Mouse (Mus musculus) neural tube, embryonic 13.5 days (tissue): ENCODE measurements around the gene Oprd1. TPM values are rescaled to one million over a fixed set of nuclear protein-coding genes. Genes with fewer than 3 reads are reported as not detected.

Experiments used
- ATAC-seq: fragments of 200-750 bp; cut with Nextera tagmentation; 2 replicates; pipeline ENCODE4 v1.8.0; 2017; ENCODE audit warnings: low read depth, mild to moderate bottlenecking, moderate TSS enrichment, moderate library complexity
- H3K27ac ChIP-seq: fragments of 300-500 bp; sonication (generic); replicated peaks from 2 replicates; pipeline ENCODE4 v1.5.1; 2015; ENCODE audit warnings: moderate library complexity, mild to moderate bottlenecking, inconsistent platforms
- H3K27me3 ChIP-seq: fragments of 300-500 bp; sonication (generic); 2 replicates; pipeline ENCODE4 v1.6.1; 2015; ENCODE audit warnings: mild to moderate bottlenecking, inconsistent platforms
- H3K36me3 ChIP-seq: fragments of 300-500 bp; sonication (generic); 2 replicates; pipeline ENCODE4 v1.6.1; 2015; ENCODE audit warnings: mild to moderate bottlenecking, inconsistent platforms
- H3K4me1 ChIP-seq: fragments of 300-500 bp; sonication (generic); replicated peaks from 2 replicates; pipeline ENCODE4 v1.6.1; 2015; ENCODE audit warnings: inconsistent platforms
- H3K4me2 ChIP-seq: fragments of 300-500 bp; sonication (generic); 2 replicates; pipeline ENCODE4 v1.6.1; 2015; ENCODE audit warnings: inconsistent platforms, mild to moderate bottlenecking, moderate library complexity
- H3K4me3 ChIP-seq: fragments of 300-500 bp; sonication (generic); 2 replicates; pipeline ENCODE4 v1.5.1; 2015; ENCODE audit warnings: mild to moderate bottlenecking, inconsistent platforms
- H3K9ac ChIP-seq: fragments of 300-500 bp; sonication (generic); 2 replicates; pipeline ENCODE4 v1.6.1; 2015; ENCODE audit warnings: moderate library complexity, mild to moderate bottlenecking, inconsistent platforms
- H3K9me3 ChIP-seq: fragments of 300-500 bp; sonication (generic); 2 replicates; pipeline ENCODE4 v1.6.1; 2016; ENCODE audit warnings: inconsistent platforms
- WGBS: fragments of 180-500 bp; shearing (Covaris S2); methylation state at CpG from one replicate; pipeline ENCODE4 v1.1.7; 2015; 5-methylcytosine and 5-hydroxymethylcytosine counted together
- polyA plus RNA-seq: library from polyadenylated mRNA; unstranded; fragments of >200 nt; fragmentation: Nextera tagmentation; extraction: Ambion mirVana; gene quantifications from 2 replicates; pipeline ENCODE4 v1.2.1, GENCODE M21; 2015

Oprd1 gene
- polyA plus RNA-seq, 1 experiment from 2014 or later = 0.77 TPM

GRCm38 (mm10) chr4:132108221-132108620 is 36.1 kb downstream of the Oprd1 start:
- Histone ChIP-seq H3K4me2 (no peak overlapping the region), H3K27ac (no peak overlapping the region), H3K36me3 (no peaks in the 10 kb centered on the region), H3K4me1 (peaks cover 5% of the 10 kb centered on the region; the same call in 1 of the 2 replicates), H3K4me3 (no peak overlapping the region), H3K9me3 (no peaks in the 10 kb centered on the region), H3K27me3 (0 out of 2 replicates have a peak, but pooled peaks cover 16% of the 10 kb centered on the region), H3K9ac (no peak overlapping the region)
- no peak for ATAC-seq
- whole genome bisulfite sequencing = 97% methylated on average over 7 of the region's 7 CpGs

GRCm38 (mm10) chr4:132101152-132101551 is 43.1 kb downstream of the Oprd1 start:
- Histone ChIP-seq H3K4me3 (no peak overlapping the region), H3K36me3 (no peaks in the 10 kb centered on the region), H3K4me2 (no peak overlapping the region), H3K9me3 (no peaks in the 10 kb centered on the region), H3K4me1 (no peaks in the 10 kb centered on the region), H3K9ac (no peak overlapping the region), H3K27ac (no peak overlapping the region), H3K27me3 (no peaks in the 10 kb centered on the region)
- ATAC-seq = no peak
- WGBS = 32% methylated on average over 3 of the region's 3 CpGs

GRCm38 (mm10) chr4:132099548-132099947 is 44.7 kb downstream of the Oprd1 start:
- WGBS = 84% methylated on average over 5 of the region's 5 CpGs
- Histone ChIP-seq H3K9me3 (no peaks in the 10 kb centered on the region), H3K4me1 (no peaks in the 10 kb centered on the region), H3K4me3 (no peak overlapping the region), H3K36me3 (no peaks in the 10 kb centered on the region), H3K9ac (no peak overlapping the region), H3K27ac (no peak overlapping the region), H3K27me3 (no peaks in the 10 kb centered on the region), H3K4me2 (no peak overlapping the region)
- no peak for ATAC-seq

- WGBS = 81% methylated on average over 7 of the region's 7 CpGs
- Histone ChIP-seq H3K9me3 (no peaks in the 10 kb centered on the region), H3K36me3 (no peaks in the 10 kb centered on the region), H3K4me2 (no peak overlapping the region), H3K27ac (no peak overlapping the region), H3K4me3 (no peak overlapping the region), H3K4me1 (no peaks in the 10 kb centered on the region), H3K27me3 (no peaks in the 10 kb centered on the region), H3K9ac (no peak overlapping the region)
- no peak for ATAC-seq
These were observed 49.2 kb downstream of the Oprd1 start for GRCm38 (mm10) chr4:132095043-132095442.

GRCm38 (mm10) chr4:132093928-132094327 is 50.4 kb downstream of the Oprd1 start:
- no peaks in the 10 kb centered on the region for H3K9me3 ChIP-seq
- ATAC-seq = no peak
- no peak overlapping the region for H3K4me2 ChIP-seq
- WGBS = 92% methylated on average over 5 of the region's 5 CpGs
- no peak overlapping the region for H3K4me3 ChIP-seq
- no peaks in the 10 kb centered on the region for H3K4me1 ChIP-seq
- H3K27me3 ChIP-seq = no peaks in the 10 kb centered on the region
- no peak overlapping the region for H3K27ac ChIP-seq
- no peak overlapping the region for H3K9ac ChIP-seq
- no peaks in the 10 kb centered on the region for H3K36me3 ChIP-seq

GRCm38 (mm10) chr4:132093136-132093535 is 51.1 kb downstream of the Oprd1 start:
- no peak for ATAC-seq
- 62% methylated on average over 6 of the region's 6 CpGs for WGBS

GRCm38 (mm10) chr4:132088921-132089320 is 55.4 kb downstream of the Oprd1 start:
- Histone ChIP-seq H3K36me3 (no peaks in the 10 kb centered on the region), H3K9ac (no peak overlapping the region), H3K27me3 (no peaks in the 10 kb centered on the region), H3K4me1 (0 out of 2 replicates have a peak, but pooled peaks cover 3% of the 10 kb centered on the region), H3K27ac (no peak overlapping the region), H3K9me3 (no peaks in the 10 kb centered on the region), H3K4me2 (no peak overlapping the region), H3K4me3 (no peak overlapping the region)
- 21% methylated on average over 7 of the region's 7 CpGs for WGBS
- ATAC-seq = no peak

More at GRCm38 (mm10) chr4:132093136-132093535, 51.1 kb downstream of the Oprd1 start:
- Histone ChIP-seq H3K9me3 (no peaks in the 10 kb centered on the region), H3K4me1 (no peaks in the 10 kb centered on the region), H3K4me2 (no peak overlapping the region), H3K9ac (no peak overlapping the region), H3K36me3 (no peaks in the 10 kb centered on the region), H3K27me3 (no peaks in the 10 kb centered on the region), H3K27ac (no peak overlapping the region), H3K4me3 (no peak overlapping the region)

GRCm38 (mm10) chr4:132085114-132085513 is 59.2 kb downstream of the Oprd1 start:
- Histone ChIP-seq H3K9ac (no peak overlapping the region), H3K4me2 (no peak overlapping the region), H3K36me3 (no peaks in the 10 kb centered on the region), H3K27ac (no peak overlapping the region), H3K4me1 (0 out of 2 replicates have a peak, but pooled peaks cover 8% of the 10 kb centered on the region), H3K9me3 (no peaks in the 10 kb centered on the region), H3K4me3 (no peak overlapping the region), H3K27me3 (no peaks in the 10 kb centered on the region)
- 83% methylated on average over 7 of the region's 7 CpGs for WGBS
- no peak for ATAC-seq

- 0 out of 2 replicates have a peak, but pooled peaks cover 10% of the 10 kb centered on the region for H3K4me1 ChIP-seq
- no peak overlapping the region for H3K27ac ChIP-seq
- H3K36me3 ChIP-seq = no peaks in the 10 kb centered on the region
- H3K4me2 ChIP-seq = no peak overlapping the region
- H3K9me3 ChIP-seq = no peaks in the 10 kb centered on the region
- no peaks in the 10 kb centered on the region for H3K27me3 ChIP-seq
- no peak overlapping the region for H3K9ac ChIP-seq
- ATAC-seq = no peak
- WGBS = 68% methylated on average over 4 of the region's 4 CpGs
- H3K4me3 ChIP-seq = no peak overlapping the region
These were observed 63.7 kb downstream of the Oprd1 start for GRCm38 (mm10) chr4:132080492-132080983.

- no peak for ATAC-seq
- Histone ChIP-seq H3K4me2 (0 out of 2 replicates have a peak overlapping the region, but pooled peaks have one; percentile 20), H3K9ac (no peak overlapping the region), H3K27me3 (no peaks in the 10 kb centered on the region), H3K36me3 (no peaks in the 10 kb centered on the region), H3K4me3 (no peak overlapping the region), H3K4me1 (peaks cover 14% of the 10 kb centered on the region; the same call in 1 of the 2 replicates), H3K9me3 (no peaks in the 10 kb centered on the region), H3K27ac (no peak overlapping the region)
- WGBS = 14% methylated on average over 19 of the region's 19 CpGs
These were observed 64.6 kb downstream of the Oprd1 start for GRCm38 (mm10) chr4:132079555-132080275.

GRCm38 (mm10) chr4:132078296-132078714 is 66.0 kb downstream of the Oprd1 start:
- H3K27me3 ChIP-seq = peaks cover 6% of the 10 kb centered on the region; the same call in 1 of the 2 replicates
- peaks cover 15% of the 10 kb centered on the region for H3K4me1 ChIP-seq
- 59% methylated on average over 7 of the region's 7 CpGs for WGBS
- ATAC-seq = no peak
- H3K4me3 ChIP-seq = no peak overlapping the region
- H3K9ac ChIP-seq = no peak overlapping the region
- H3K9me3 ChIP-seq = no peaks in the 10 kb centered on the region
- H3K27ac ChIP-seq = no peak overlapping the region
- H3K36me3 ChIP-seq = no peaks in the 10 kb centered on the region
- no peak overlapping the region for H3K4me2 ChIP-seq

- Histone ChIP-seq H3K4me1 (peaks cover 15% of the 10 kb centered on the region), H3K36me3 (no peaks in the 10 kb centered on the region), H3K9ac (no peak overlapping the region), H3K9me3 (no peaks in the 10 kb centered on the region), H3K4me3 (no peak overlapping the region), H3K27me3 (peaks cover 13% of the 10 kb centered on the region; the same call in 1 of the 2 replicates), H3K4me2 (no peak overlapping the region), H3K27ac (no peak overlapping the region)
- WGBS = 68% methylated on average over 7 of the region's 7 CpGs
- ATAC-seq = no peak
These were observed 66.8 kb downstream of the Oprd1 start for GRCm38 (mm10) chr4:132077445-132077844.
